Mouse (Mus musculus): ENCODE results near the gene Agxt2.

Gene Agxt2

DNA sequence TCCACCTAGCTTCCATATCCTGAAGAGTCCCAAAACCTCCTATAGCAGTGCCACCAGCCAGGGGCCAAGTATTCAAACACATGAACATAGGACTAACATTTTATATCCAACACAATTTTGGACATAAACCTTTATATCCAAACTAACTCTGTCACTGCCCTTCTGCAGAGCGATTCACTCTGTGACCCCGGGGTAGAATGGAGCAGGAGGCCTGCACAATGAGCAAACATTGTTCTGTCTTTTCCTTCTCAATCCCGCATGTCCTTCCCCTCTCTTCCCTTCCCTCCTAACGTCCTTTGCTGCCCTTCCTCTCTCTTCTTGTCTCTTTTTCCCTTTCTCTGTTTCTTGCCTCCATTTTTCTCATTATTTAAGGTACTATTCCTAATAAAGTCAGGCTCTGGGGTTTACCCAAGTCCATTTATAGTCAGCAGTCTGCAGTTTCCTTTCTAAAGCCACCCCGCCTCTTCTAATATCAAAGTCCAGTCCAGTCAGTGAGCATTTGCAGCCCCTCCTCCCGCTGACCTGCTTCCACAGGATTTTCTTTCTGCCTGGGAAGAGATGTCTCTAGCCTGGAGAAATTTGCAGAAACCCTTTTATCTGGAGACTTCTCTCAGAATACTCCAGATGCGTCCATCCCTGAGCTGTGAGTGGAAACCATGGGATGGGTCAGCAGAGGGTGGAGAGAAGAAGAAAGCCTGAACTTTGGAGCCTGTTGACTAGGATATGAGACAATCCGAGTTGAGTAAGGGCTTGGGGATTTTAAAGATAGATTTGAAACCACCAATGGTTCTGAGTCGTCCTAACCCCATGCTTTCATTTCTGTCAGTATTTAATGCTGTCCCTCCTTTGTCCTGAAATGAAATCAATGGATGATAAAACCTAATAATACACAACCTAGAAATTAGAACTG is at the start of gene Agxt2:
Gene Agxt2, plus strand, starts transcription at position 494 of the 910 bp plus-strand sequence.
- no peak for DNase-seq

DNA sequence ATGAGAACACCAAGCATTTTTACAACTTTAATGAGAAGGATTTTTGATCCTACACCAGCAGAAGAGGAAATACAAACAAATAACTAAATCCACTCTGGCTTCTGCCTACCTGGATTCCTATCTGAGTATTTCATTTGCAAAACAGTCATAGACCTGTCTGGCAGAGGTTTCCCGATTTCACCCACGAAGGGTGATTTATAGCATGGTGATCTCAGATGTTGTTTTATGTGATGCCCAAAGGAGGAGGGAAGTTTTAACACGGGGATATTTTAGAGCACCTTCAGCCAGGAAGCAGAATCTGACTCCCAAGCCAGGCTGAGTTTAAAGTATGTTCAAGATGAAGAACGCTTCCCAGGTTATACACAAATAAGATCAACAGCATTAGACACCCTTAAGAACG is 46.5 kb upstream of the Agxt2 start:
- DNase-seq: no peak

DNA sequence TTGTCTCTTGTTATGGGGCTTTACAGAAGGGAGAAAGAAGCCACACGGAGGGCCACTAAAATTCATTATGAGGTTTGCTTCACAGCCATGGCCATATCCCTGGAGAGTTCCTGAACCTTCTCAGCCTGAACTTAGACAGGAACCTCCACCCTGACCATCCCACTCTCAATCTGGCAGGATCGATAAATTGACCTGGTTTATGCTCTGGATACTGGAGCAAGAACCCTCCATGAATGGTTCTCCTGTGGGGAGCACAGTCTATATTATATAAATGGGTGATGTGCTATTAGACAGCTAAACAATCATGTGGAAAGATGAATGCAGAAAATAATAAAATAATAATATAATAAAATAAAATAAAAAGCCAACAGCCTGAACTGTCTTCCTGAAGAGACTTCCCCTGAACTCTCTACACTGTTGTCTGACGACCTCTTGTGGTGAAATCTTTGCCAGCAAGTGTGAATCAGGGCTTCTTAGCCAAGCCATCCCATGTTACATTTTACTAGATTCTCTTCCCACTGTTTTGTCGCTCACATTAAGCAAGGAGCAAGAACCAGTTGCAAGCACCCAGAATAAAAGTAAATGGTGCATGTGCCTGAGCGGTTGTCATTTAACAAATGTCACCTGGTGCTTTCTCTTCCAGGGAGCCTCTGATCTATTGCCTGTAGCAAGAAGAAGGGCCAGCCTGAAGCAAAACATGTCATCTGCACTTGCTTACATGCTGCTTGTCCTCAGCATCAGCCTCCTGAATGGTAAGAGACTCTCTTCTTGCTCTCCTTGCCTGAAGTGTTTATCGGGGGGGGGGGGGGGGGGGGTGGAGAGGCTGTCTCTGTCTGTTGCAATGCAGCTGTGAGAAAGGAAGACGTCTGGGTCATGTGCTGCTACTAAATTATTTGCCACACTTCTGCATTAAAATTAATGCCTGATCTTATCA is 44.5 kb upstream of the Agxt2 start:
- no peak for DNase-seq

DNA sequence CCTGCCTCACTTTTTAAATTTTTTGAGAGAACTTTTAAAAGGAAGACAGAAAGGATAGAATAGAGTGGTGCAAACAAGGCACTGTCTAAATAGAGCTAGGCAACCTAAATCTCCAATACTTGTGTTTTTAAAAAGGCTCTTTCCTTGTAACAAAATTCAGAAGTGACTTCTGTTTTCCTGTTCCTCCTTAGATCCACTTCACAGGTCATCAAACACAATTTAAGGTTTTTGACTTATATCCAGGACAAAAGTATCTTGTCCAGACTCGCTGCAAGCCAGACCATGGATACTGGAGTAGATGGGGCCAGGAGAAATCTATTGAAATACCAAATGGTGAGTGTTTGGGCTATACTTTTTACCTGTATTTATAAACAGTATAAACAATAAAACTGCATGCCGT is 33.3 kb upstream of the Agxt2 start, which contains the start of gene Gm21973:
Gene Gm21973, plus strand, starts transcription at position 301 of the 400 bp plus-strand sequence.
- DNase-seq: no peak

DNA sequence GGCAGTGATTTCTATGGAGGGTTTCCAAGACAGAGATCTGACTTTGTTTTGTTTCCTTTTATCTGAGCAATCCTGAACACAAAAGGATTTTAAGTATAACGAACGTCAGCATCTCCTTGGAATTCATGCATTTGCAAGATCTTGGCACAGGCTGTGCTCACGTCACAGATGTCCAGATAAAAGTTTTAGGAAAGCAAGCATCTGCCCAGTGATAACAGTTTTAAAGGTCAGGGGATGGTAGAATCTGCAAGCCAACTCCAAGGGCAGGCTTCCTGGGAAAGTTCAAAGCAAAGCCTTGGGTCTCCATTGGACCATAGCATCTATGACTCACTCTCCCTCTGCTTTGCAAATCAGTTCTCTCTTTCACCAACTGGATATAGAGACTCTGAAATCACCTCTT is 27.7 kb upstream of the Agxt2 start:
- no peak for DNase-seq

DNA sequence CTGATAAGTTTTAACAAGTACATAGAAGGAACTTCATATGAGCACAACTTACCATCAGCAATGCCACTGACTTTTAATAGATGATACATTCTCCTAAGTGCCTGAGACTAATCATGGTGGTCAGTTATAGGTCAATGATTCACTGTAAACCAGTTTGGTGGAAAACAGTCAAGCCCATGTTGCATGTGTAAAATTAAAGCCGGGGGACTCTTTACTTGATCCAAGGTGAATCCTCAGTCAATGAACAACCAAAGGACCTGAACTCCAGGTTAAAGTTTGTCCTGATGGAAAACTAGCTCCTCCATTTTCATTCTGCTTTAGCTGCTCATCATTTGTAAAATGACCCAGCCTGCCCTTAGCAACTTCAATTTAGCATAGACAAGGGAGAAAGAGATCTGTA is 25.8 kb upstream of the Agxt2 start:
- no peak for DNase-seq

DNA sequence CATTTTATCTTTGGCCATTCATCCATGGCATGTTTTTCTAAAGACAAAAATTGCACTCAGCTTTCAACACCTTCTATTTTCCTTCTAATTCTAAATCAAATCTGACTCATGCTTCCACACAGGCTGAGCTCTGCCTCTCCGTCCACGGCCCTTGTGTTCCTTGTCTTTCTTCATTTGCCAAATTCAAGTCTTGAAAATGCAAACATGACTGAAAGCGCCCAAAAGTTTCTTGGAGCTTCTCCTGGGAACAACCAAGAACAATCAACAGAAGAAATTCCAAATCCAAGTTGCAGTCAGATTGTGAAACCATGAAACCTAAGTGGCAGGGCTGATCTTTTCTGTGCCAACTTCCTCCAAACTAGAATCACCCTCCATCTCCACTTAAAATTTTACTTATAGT is 19.7 kb upstream of the Agxt2 start:
- no peak for DNase-seq

DNA sequence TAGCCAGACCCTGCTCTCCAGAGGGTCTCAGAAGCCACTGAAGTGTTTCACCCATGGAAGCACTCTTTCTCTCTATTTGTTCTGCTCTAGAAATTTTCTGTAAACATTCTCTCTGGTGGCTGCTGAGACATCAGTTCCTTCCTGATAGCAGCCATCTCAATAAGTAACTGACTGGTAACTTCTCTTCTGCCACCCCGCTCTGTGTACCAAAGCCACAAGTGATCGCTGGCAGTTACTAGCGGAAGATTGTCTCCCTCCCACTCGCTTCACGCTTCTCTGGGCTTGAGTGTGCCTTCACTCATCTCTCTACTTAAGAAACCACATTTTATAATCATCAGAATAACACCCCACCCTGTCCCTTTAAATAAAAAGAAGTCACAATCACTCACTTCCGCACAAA is 11.3 kb upstream of the Agxt2 start:
- DNase-seq: no peak

DNA sequence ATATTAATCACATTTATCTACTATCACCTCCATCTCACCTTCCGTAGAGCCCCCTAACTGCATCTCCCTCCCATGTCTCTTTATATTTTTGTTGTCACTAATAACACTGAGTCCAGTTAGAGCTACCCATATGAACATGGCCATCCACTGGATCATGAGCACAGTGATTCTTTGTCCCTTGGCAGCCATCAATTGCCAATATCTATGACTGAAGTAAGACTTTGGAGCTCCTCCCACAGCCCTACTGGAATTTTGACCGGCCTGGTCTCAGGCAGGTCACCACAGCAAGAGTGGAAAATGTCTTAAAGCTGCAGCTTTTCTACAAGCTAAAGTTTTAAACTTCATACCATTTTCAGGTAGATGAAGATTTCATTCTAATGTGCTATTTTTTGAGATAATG is 8.0 kb downstream of the Agxt2 start:
- DNase-seq: no peak

DNA sequence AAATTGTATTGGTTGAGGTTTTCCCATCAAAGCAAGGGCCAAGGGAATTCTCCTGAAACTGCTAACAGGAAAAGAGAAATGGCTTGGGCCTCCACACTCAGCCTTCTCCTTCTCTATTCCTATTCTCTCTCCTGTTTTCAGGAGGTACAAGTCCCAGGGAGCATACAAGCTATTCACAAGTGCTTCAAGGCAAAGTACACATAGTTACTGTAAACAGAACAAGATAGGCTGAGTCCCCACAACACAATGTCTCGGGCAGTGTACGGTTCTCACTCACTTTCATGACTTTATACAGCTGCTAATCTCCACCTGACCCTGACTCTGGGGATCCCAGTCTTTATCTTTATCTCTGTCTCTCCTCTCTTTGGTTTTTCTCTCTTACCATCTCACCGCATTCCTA is 17.1 kb downstream of the Agxt2 start:
- no peak for DNase-seq

DNA sequence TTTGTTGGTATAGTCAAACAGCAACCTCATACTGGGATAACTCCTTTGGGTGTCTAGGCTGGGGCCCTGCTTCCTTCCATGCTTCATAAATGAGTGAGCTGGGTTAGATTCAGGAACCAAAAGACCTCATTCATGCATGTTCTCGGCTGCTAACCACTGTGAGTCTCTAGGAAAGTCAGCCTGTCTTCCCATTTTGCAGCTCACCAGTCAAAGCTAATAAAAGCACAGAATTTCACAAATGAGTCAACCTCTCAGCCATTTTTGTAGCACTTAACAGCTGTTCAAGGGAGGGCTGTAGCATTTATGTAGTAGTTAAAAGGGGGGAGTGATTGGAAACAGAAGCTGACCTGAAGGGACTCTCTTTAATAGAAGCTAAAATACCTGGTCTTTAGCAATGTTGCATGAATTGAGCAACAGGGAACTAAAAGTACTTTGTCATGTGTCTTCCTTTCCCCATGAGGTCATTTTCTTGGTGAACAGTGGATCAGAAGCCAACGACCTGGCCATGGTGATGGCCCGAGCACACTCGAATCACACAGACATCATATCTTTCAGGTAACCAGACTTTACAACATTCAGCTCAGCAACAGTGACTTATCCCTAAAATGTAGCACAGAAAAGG is 20.1 kb downstream of the Agxt2 start:
- no peak for DNase-seq

DNA sequence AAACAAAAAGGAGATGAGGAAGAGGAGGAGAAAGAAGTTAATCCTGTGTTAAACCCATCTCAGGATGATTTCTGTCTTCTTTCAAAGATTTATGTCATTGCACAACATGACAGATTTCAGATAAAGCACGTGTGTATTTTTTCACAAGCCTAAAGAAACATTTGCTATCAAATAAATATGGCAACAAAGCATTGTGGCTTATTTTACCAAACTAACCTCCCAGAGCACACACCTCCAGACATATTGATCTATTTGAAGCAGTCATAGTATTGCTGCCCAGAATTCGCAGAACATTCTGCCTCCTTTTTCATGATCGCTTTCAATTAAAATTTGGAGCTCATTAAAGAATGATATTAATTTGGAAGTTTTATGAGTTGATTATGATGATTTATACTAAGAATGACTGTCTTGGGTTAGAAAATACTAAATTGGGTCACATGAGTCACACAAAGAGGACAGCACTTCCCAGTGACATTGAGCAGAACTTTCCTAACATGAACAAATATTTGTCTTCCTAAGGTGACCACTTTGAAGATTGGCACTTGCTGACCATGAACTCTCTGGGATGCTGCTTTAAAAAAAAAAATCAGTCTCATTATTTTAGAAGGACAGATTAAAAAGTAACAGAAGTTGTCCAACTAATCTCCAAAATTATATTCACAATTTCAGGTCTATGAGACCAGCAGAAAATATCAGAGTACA is 21.6 kb downstream of the Agxt2 start:
- no peak for DNase-seq

DNA sequence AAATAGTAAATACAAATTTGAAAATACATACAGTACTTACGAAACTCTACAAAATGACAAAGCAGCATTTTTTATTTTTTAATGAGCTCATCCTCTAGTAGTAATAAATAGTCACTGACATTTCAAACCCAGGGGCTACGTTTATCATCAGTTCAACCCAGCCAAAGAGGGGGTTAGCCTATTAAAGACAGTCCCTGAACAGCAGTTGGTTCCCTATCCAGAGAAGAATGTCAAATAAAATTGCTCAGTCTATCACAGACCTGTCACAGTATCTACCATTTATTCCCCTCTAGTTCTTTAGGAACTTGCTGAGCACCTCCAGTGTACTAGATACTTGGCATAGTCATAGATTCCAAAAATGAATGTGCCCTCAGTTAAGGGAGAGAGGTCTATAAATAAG is 28.9 kb downstream of the Agxt2 start:
- DNase-seq: no peak

DNA sequence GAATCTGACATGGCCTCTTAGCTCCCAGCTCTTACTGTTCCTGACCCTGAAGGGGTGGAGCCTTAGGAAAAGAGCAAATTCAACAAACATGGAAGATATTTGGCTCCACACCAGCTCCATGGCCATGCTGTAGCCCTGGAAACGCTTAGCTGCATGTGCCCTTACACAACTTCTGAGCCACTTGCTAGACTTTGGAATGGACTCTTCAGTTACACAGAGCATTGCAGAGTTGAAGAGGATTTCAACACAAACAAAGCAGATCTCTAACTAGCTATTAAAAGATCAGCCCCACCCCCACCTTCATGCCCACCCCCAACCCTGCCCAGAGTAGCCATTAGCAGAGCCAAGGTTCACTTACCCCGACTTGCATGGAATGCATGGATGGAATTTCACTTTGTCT is 41.5 kb downstream of the Agxt2 start:
- no peak for DNase-seq

DNA sequence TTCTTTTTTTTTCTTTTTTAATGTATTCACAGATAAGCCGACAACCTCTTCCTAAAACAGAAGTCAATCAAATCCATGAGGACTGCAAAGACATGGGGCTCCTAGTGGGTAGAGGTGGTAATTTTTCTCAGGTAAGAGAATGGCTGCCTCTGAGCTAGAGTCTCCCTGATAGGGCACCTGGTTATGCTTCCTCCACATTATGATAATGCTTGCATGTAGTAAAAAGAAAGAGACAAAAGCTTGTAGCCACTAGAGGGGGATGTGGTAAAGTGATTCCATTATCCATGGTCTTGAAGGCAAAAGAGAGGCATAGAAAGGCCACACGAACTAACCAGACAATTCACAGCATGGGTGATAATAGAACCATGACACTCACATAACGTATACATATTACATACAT is 42.1 kb downstream of the Agxt2 start:
- DNase-seq: no peak

DNA sequence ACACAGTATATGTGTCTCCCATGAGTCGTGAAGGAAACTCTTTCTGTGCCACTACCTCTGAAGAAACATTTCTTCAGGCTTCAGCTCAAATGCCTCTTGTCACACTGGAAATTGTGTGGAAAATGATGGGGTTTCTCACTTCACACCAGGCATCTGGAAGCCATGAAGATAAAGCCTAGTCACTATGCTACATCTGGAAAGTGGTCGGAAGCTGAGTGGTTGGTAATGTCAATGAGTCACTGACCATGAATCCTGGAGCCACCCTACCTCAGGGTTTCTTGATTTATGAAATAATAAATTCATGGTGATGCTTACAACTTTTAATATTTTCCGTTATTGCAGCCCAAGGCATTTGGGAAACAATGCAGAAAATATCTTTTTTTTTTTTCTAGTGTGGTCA is 51.5 kb downstream of the Agxt2 start:
- no peak for DNase-seq

DNA sequence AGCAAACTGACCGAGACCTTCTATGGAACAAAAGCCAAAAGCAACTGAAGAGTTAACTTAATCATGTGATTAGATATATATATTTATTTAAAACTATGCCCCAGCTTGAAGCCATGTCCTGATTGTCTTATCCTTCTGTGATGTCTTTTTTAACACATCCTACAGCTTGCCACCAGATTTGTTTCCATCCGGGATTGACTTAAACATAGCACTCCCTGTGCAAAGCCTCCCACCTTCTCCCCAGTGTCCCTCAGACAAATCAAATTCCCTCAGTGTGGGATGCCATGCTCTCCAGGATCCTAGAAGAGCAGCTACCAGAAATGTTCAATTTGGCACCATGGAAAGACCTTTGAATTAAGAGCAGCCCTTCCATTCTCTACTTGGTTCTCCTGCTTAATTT is 52.5 kb downstream of the Agxt2 start:
- no peak for DNase-seq

DNA sequence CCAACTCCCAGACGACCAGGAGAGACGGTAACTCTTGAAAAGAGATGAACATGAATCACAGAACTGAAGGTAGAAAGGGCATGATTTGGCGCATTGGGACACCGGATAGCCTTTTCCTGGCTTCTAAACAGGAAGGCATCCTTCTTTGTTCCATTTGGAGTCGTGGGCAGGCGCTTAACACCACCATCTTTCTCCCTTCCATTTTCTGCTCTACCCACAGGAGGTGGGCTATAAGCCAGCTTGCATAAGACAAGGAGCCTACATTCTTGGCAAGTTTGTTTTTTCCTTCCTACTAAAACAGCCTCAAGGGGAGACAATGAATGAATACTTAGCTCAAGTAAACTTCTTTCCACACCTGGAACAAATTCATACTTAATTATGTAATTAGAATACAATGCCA is 55.3 kb downstream of the Agxt2 start:
- no peak for DNase-seq

DNA sequence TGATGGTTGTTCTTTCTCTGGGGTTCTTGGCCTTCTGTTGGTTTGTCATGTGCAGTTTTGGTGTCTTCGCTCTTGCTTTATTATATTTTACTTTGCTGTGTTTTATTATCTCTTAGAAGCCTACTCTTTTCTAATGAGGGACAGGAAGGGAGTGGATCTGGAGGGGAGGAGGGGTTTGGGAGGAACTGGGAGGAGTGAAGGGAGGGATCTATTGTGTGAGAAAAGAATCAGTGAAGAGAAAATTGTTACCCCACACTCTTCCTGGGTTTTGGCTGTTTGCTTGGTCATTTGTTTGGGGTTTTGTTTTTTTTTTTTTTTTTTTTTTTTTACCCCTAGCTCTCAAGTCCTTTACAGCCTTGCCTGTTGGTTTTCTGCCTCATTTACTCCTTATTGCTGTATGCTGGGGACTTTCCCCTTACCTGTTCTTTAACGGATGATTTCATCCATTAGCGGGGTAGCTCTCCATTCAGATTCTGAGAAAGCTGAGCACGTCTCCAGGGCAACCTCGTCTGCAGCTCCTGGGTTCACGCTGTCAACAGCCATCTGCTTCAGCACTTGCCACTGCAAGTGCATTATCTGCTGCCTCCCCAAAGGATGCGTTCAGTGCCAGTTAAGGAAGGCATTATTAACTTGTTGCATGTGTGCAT is 62.9 kb downstream of the Agxt2 start:
- no peak for DNase-seq

DNA sequence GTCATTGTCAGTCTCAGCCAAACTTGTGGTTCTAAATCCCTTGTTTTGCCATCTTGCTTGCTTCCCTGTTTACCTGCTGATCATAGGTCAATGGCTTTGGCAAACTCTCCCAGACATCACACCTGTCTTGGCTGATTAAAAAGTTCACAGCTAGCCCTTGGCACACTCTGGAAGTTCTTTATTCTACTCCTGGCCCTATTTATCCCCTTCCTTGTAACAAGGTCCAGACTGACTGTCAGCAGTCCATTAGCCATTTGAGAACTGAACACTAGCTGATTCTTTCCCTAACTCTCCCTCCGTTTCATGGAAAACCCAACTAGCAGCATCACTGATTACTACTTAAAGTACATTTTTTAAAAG is 63.4 kb downstream of the Agxt2 start:
- DNase-seq: no peak

DNA sequence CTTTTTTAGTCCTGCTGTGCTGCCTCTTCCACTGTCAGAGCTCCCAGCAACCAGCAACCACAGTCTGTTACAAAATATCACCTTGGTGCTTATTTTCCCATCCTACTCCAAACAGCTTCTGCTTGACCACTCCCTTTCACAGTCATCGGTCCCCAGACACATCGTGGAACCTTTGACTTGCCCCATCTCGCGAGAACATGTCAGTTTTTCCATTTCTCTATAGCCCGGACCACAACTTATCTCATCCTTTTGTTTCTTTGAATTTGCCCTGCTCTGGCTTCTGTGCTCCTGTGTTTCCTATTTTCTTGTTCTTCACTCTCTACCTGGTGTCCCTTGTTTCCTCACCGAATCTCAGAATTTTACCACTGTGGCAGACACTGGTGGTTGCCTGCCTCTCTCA is 67.8 kb downstream of the Agxt2 start:
- DNase-seq: no peak

DNA sequence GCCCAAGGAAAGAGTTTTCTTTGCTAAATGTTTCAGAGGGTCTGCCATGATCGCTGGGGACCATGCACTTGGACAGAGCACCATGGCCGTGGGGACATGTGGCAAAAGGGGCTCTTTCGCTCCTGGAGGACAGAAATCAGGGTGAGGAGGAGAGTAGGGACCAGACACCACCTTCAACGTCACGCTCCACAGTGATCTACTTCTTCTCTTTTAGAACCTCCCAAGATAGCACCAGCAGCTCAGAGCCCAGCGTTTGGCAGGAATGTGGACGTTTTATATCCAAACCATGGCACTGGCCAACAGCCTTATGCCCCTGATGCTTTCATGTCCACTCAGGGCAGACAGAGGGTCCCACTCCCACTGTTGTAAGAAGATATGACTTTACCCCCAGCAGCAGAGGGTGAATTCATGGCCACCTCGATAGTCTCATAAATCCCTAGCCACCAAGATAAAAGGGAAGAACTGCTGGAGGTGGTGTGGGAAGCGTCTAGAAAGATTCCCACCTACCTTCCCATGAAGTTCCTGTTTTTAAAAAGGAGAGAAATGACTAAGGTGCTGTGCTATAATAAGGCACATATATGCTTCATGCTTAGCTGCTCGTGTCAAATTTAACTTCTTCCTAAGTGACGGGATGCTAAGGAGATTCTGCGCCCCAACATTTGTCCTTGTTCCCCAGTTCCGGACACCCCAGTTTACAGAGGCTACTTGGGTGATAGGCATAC is 68.4 kb downstream of the Agxt2 start:
- DNase-seq: no peak
